Mouse (Mus musculus) liver, embryonic 13.5 days (tissue): ENCODE measurements around the gene Ankk1. TPM values are rescaled to one million over a fixed set of nuclear protein-coding genes. Genes with fewer than 3 reads are reported as not detected.

ENCODE experiments used
- ATAC-seq: fragments of 200-750 bp; cut with Nextera tagmentation; 2 replicates; pipeline ENCODE4 v1.8.0; 2017; ENCODE audit warnings: low read depth, mild to moderate bottlenecking, moderate number of reproducible peaks, moderate library complexity
- DNase-seq: peaks from one replicate; pipeline ENCODE4 v3.0.0; 2022
- H3K27ac ChIP-seq: fragments of 300-500 bp; sonication (generic); 2 replicates; pipeline ENCODE4 v1.5.1; 2015; ENCODE audit warnings: moderate library complexity, mild to moderate bottlenecking, inconsistent platforms
- H3K27me3 ChIP-seq: fragments of 300-500 bp; sonication (generic); 2 replicates; pipeline ENCODE4 v1.6.1; 2015; ENCODE audit warnings: mild to moderate bottlenecking, inconsistent platforms
- H3K36me3 ChIP-seq: fragments of 300-500 bp; sonication (generic); 2 replicates; pipeline ENCODE4 v1.6.1; 2015; ENCODE audit warnings: mild to moderate bottlenecking, inconsistent platforms
- H3K4me1 ChIP-seq: fragments of 300-500 bp; sonication (generic); replicated peaks from 2 replicates; pipeline ENCODE4 v1.6.1; 2015; ENCODE audit warnings: inconsistent platforms
- H3K4me2 ChIP-seq: fragments of 300-500 bp; sonication (generic); 2 replicates; pipeline ENCODE4 v1.6.1; 2015; ENCODE audit warnings: inconsistent platforms, mild to moderate bottlenecking, moderate library complexity
- H3K4me3 ChIP-seq: fragments of 300-500 bp; sonication (generic); replicated peaks from 2 replicates; pipeline ENCODE4 v1.5.1; 2015; ENCODE audit warnings: mild to moderate bottlenecking, inconsistent platforms
- H3K9ac ChIP-seq: fragments of 300-500 bp; sonication (generic); 2 replicates; pipeline ENCODE4 v1.6.1; 2015; ENCODE audit warnings: mild to moderate bottlenecking, inconsistent platforms
- H3K9me3 ChIP-seq: fragments of 300-500 bp; sonication (generic); replicated peaks from 2 replicates; pipeline ENCODE4 v1.6.1; 2016; ENCODE audit warnings: inconsistent platforms
- WGBS: fragments of 180-500 bp; shearing (Covaris S2); methylation state at CpG from one replicate; pipeline ENCODE4 v1.1.7; 2015; ENCODE audit not compliant: insufficient replicate concordance; 5-methylcytosine and 5-hydroxymethylcytosine counted together
- polyA plus RNA-seq: library from polyadenylated mRNA; unstranded; fragments of >200 nt; fragmentation: Nextera tagmentation; extraction: Ambion mirVana; gene quantifications from 2 replicates; pipeline ENCODE4 v1.2.1, GENCODE M21; 2015

Ankk1 gene
- polyA plus RNA-seq, 1 experiment from 2014 or later = not detected

DNA sequence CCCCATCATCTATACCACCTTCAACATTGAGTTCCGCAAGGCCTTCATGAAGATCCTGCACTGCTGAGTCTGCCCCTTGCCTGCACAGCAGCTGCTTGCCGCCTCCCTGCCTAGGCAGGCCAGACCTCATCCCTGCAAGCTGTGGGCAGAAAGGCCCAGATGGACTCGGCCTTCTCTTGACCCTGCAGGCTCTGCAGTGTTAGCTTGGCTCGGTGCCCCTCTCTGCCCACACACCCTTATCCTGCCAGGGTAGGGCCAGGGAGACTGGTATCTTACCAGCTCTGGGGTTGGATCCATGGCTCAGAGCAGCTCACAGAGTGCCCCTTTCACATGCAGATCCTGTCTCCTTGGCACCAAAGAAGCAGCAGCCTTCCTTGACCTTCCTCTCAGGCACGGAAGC, 19.8 kb downstream of the Ankk1 start:
- no peaks in the 10 kb centered on the region for H3K27me3 ChIP-seq
- H3K4me2 ChIP-seq = no peak overlapping the region
- no peak overlapping the region for H3K4me3 ChIP-seq
- no peaks in the 10 kb centered on the region for H3K36me3 ChIP-seq
- H3K4me1 ChIP-seq = no peaks in the 10 kb centered on the region
- ATAC-seq = no peak
- WGBS = 75% methylated on average over 5 of the region's 5 CpGs
- DNase-seq = no peak
- no peak overlapping the region for H3K9ac ChIP-seq
- no peak overlapping the region for H3K27ac ChIP-seq
- H3K9me3 ChIP-seq = no peaks in the 10 kb centered on the region

DNA sequence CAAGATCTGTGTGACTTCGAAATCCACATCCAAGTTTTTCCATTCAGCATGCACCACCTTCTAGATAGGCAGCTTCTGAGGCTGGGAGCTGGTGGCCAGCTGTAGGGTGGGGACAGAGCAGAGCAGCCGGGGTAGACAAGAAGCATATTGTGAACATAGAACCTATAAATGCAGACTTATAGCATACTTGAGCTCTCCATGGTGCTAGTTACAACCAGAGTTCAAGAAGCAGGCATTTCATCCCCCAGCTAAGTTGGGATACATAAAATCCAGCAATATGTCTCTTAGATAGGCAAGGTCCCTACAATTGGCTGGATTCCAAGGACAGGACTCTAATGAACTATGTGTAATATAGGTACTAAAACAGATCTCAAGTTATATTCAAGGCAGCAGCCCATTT, 23.1 kb downstream of the Ankk1 start:
- H3K36me3 ChIP-seq = no peaks in the 10 kb centered on the region
- no peaks in the 10 kb centered on the region for H3K9me3 ChIP-seq
- H3K4me1 ChIP-seq = no peaks in the 10 kb centered on the region
- no peaks in the 10 kb centered on the region for H3K27me3 ChIP-seq
- no peak for DNase-seq
- no peak overlapping the region for H3K4me2 ChIP-seq
- ATAC-seq = no peak
- WGBS = 43% methylated on average over 2 of the region's 2 CpGs
- no peak overlapping the region for H3K27ac ChIP-seq
- no peak overlapping the region for H3K4me3 ChIP-seq
- H3K9ac ChIP-seq = no peak overlapping the region

DNA sequence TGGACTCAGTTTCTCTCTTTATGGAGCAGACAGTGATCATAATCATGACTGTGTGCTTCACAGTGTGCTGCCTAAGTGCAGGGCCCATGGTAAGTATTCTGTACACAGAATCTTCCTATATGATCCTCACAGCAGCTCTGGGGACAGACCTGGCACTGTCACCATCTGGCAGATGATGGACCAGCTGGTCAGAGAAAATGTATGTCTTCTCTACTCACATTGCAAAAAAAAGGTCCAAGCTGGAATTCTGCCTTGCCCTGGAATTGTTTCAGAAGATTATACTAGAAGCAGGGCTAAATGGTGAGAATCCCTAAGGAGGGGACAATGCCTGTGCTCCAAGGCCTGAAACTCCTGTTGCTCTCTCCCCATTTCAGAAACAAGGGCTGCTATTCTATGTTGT, 30.8 kb downstream of the Ankk1 start:
- no peaks in the 10 kb centered on the region for H3K4me1 ChIP-seq
- H3K9ac ChIP-seq = no peak overlapping the region
- no peak overlapping the region for H3K4me3 ChIP-seq
- ATAC-seq (no peak), DNase-seq (no peak)
- no peaks in the 10 kb centered on the region for H3K9me3 ChIP-seq
- no peaks in the 10 kb centered on the region for H3K27me3 ChIP-seq
- H3K36me3 ChIP-seq = no peaks in the 10 kb centered on the region
- no peak overlapping the region for H3K27ac ChIP-seq
- H3K4me2 ChIP-seq = no peak overlapping the region

DNA sequence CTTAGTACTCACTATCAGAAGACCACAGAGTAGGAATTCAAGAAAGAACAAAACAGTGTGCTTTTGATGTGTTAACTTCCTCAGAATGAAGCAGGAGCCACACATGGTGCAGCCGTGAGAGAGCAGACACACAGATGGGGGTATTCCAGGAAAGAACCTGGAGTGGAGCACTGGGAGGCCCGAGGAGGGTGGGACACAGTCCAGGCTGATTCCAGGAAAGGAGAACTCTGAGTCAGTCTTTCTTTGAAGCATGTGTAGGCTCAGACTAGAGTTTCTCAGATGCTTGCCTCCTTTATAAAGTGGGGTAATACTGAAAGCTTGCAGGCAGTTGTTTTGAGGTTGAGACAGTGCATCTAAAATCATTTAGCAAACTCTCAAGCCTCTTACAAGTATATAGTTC, 34.6 kb downstream of the Ankk1 start:
- WGBS = 17% methylated on average over 2 of the region's 2 CpGs
- no peak overlapping the region for H3K9ac ChIP-seq
- H3K4me3 ChIP-seq = no peak overlapping the region

DNA sequence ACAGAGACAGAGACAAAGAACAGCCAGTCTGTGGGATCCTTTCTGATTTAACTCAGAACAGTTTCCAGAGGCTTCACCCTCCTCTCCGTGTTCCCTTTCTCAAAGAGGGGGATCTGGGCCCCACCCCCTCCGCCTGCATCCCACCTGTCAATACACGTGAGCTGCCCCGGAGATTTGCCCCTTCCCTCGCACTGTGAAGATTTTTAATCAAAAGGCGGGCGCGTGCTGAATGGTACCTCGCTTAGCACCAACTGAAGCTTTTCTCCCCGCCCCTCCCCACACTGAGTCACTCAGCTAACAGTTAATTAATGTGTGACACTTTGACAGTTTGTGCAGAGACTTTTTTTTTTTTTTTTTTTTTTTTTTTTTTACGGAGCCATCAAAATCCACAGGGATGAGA, 40.7 kb downstream of the Ankk1 start:
- H3K36me3 ChIP-seq = no peaks in the 10 kb centered on the region
- ATAC-seq = no peak
- no peaks in the 10 kb centered on the region for H3K4me1 ChIP-seq
- no peaks in the 10 kb centered on the region for H3K27me3 ChIP-seq
- no peaks in the 10 kb centered on the region for H3K9me3 ChIP-seq
- H3K9ac ChIP-seq = no peak overlapping the region
- WGBS = 45% methylated on average over 11 of the region's 11 CpGs
- no peak overlapping the region for H3K4me2 ChIP-seq
- no peak overlapping the region for H3K4me3 ChIP-seq
- DNase-seq = no peak
- H3K27ac ChIP-seq = no peak overlapping the region

More for the DNA sequence above, 34.6 kb downstream of the Ankk1 start:
- H3K27ac ChIP-seq = no peak overlapping the region
- no peaks in the 10 kb centered on the region for H3K36me3 ChIP-seq
- DNase-seq (no peak), ATAC-seq (no peak)
- H3K27me3 ChIP-seq = no peaks in the 10 kb centered on the region
- no peaks in the 10 kb centered on the region for H3K4me1 ChIP-seq
- H3K4me2 ChIP-seq = no peak overlapping the region
- no peaks in the 10 kb centered on the region for H3K9me3 ChIP-seq

DNA sequence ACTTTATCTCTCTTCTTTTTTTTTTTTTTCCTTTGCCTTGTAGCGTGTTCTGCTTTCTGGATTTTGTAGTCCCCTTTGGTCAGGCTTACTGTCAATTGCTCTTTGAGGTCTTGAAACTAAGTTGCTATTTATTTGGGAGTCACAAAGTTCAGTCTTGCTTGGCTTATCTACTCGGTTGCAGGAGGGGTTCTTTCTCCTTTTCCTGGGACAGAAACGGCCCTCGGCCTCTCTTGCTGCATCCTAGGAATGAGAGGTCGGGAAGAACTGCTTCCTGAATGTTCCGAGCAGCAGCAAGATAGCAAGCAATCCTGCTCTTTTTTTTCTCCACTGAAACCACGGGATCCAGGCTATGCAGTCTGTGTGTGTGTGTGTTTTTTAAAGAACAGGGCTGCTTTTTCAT, 41.5 kb downstream of the Ankk1 start:
- ATAC-seq (no peak), DNase-seq (no peak)
- Histone ChIP-seq H3K9me3 (no peaks in the 10 kb centered on the region), H3K36me3 (no peaks in the 10 kb centered on the region), H3K4me1 (no peaks in the 10 kb centered on the region), H3K9ac (no peak overlapping the region), H3K27ac (no peak overlapping the region), H3K4me2 (no peak overlapping the region), H3K4me3 (no peak overlapping the region), H3K27me3 (no peaks in the 10 kb centered on the region)
- WGBS = 13% methylated on average over 7 of the region's 7 CpGs

DNA sequence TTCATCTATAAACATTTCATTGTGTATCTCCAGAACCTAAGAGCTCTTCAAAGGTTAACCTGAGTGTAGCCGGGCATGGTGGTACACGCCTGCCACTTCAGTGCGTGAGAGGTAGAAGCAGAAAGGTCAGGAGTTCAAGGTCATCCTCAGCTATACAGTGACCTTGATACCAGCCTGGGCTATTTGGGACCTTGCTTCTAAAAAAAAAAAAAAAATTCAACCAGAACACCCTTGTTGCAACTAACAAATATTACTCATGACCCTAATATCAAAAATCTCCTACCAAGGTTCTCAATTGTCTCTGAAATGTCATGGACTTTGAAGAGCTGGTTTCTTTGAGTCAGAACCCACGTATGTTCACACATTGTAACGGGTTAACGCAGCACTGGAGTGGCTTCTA, 42.0 kb downstream of the Ankk1 start:
- Histone ChIP-seq H3K27ac (no peak overlapping the region), H3K4me2 (no peak overlapping the region), H3K9me3 (no peaks in the 10 kb centered on the region), H3K9ac (no peak overlapping the region), H3K4me3 (no peak overlapping the region), H3K36me3 (no peaks in the 10 kb centered on the region), H3K4me1 (no peaks in the 10 kb centered on the region), H3K27me3 (no peaks in the 10 kb centered on the region)
- ATAC-seq (no peak), DNase-seq (no peak)
- WGBS = 62% methylated on average over 6 of the region's 6 CpGs

DNA sequence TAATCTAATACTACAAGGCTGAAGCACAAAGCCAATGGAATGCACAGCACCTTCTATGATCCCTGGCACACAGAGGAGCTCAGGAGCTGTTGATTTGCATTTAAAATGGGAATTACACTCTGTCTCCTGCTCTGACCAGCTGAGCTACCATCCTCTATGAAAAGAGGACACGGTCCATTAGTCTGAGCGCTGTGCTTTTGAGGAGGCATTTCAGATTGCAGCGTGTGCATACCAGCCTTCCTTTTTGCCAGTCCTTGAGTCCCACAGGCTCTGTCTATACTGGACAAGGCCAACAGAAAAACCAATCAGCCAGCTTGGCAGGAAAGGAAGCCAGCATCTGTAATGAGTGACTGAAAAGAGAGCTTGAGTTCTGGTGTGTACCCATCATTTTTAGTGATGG, 42.8 kb downstream of the Ankk1 start:
- no peaks in the 10 kb centered on the region for H3K27me3 ChIP-seq
- no peaks in the 10 kb centered on the region for H3K9me3 ChIP-seq
- no peaks in the 10 kb centered on the region for H3K36me3 ChIP-seq
- 73% methylated on average over 3 of the region's 3 CpGs for WGBS
- ATAC-seq (no peak), DNase-seq (no peak)
- no peak overlapping the region for H3K27ac ChIP-seq
- H3K4me1 ChIP-seq = no peaks in the 10 kb centered on the region
- H3K4me3 ChIP-seq = no peak overlapping the region
- H3K4me2 ChIP-seq = no peak overlapping the region
- H3K9ac ChIP-seq = no peak overlapping the region

DNA sequence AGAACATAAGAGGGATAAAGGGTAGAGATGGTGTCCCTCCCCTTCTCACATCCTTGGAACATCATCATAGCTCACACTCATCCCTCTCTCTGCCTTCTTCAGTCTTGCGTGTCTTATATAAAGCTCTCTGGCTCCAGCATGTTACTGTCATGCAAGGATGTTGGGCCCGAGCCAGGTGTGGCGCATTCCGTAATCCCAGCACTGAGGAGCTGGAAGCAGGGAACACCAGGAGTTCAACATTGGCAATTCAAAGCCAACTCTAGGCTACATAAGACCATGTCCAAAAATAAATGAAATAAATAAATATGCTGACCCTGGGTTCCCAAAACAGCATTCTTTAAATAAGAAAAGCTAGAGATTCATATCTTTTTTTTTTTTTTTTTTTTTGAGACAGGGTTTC, 46.9 kb downstream of the Ankk1 start:
- Histone ChIP-seq H3K4me2 (no peak overlapping the region), H3K36me3 (no peaks in the 10 kb centered on the region), H3K4me1 (no peaks in the 10 kb centered on the region), H3K9me3 (no peaks in the 10 kb centered on the region), H3K9ac (no peak overlapping the region), H3K27me3 (no peaks in the 10 kb centered on the region), H3K27ac (no peak overlapping the region), H3K4me3 (no peak overlapping the region)
- DNase-seq (no peak), ATAC-seq (no peak)
- WGBS = 67% methylated on average over 4 of the region's 4 CpGs

DNA sequence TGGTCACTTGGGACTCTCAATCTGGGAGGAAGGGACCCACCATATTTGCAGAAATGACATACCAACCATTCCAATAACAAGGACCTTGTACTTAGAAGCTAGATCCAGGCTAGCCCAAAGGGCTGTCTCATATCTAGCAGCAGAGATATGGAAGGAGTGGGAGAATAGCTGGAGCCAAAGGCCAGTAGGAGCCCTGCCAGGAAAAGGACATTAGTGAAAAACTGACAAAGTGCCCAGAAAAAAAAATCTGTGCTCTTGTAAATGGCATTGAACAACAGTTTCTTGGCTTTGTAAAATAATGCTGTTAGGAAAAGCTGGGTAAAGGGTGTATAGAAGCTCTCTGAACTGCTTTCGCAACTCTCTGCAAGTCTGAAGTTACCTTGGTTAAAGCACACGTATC, 52.9 kb downstream of the Ankk1 start:
- no peaks in the 10 kb centered on the region for H3K36me3 ChIP-seq
- H3K27me3 ChIP-seq = no peaks in the 10 kb centered on the region
- DNase-seq (no peak), ATAC-seq (no peak)
- 58% methylated on average over 2 of the region's 2 CpGs for WGBS
- H3K9me3 ChIP-seq = no peaks in the 10 kb centered on the region
- H3K27ac ChIP-seq = no peak overlapping the region
- H3K9ac ChIP-seq = no peak overlapping the region
- no peak overlapping the region for H3K4me3 ChIP-seq
- H3K4me1 ChIP-seq = no peaks in the 10 kb centered on the region
- no peak overlapping the region for H3K4me2 ChIP-seq

DNA sequence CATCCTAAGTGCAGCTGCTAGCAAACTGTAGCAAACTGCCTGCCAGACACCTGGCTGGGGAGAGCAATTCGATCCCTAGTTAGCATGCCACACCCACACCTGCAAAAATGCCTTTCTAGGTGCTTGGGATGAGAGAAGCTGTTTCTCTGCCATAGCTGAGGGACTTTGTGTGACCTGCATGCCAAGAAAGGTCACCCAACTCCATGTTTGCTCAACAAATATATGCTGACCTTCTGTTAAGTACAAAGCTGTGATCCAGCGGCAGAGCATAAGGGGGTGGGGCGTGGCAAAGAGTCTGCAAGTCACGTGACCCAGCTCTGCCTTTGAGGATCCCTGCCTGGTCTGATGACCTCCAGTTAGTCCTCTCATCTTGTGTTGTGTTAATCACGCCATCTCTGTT, 61.1 kb downstream of the Ankk1 start:
- DNase-seq (no peak), ATAC-seq (peak; percentile 41; the same call in 1 of the 2 replicates)
- Histone ChIP-seq H3K36me3 (no peaks in the 10 kb centered on the region), H3K4me2 (no peak overlapping the region), H3K27me3 (no peaks in the 10 kb centered on the region), H3K4me1 (no peaks in the 10 kb centered on the region), H3K9me3 (no peaks in the 10 kb centered on the region), H3K9ac (no peak overlapping the region), H3K4me3 (no peak overlapping the region), H3K27ac (no peak overlapping the region)
- 11% methylated on average over 5 of the region's 5 CpGs for WGBS
